Mouse (Mus musculus) retina, adult 2 months (tissue): ENCODE measurements around the gene Traf4.
A peak's percentile ranks its signal among the peaks of the same experiment; 100 is the strongest.
"Not testable (repeated sequence)": the region's sequence is repeated elsewhere in the genome, so short reads cannot be mapped to it uniquely, and the experiment has no call there.

Experiments used
- DNase-seq: peaks from one replicate; pipeline ENCODE4 v3.0.0-alpha.2; 2012; ENCODE audit warnings: low read depth, low spot score

The Traf4 gene

GRCm38 (mm10) chr11:78143520-78143919 lies 21.9 kb downstream of the Traf4 start:
- no peak for DNase-seq

- no peak for DNase-seq
Measured at GRCm38 (mm10) chr11:78140665-78141064, 24.7 kb downstream of the Traf4 start.

GRCm38 (mm10) chr11:78138023-78138422 lies 27.4 kb downstream of the Traf4 start:
- no peak for DNase-seq

- DNase-seq = no peak
Measured at GRCm38 (mm10) chr11:78137584-78137983, 27.8 kb downstream of the Traf4 start.

GRCm38 (mm10) chr11:78136132-78136531 lies 29.3 kb downstream of the Traf4 start:
- DNase-seq = no peak

GRCm38 (mm10) chr11:78135314-78135713 lies 30.1 kb downstream of the Traf4 start:
- not testable (repeated sequence) for DNase-seq

- no peak for DNase-seq
Measured at GRCm38 (mm10) chr11:78134344-78134743, 31.0 kb downstream of the Traf4 start.

- DNase-seq = no peak
Measured at GRCm38 (mm10) chr11:78133915-78134314, 31.5 kb downstream of the Traf4 start.

GRCm38 (mm10) chr11:78129458-78129857 lies 35.9 kb downstream of the Traf4 start:
- DNase-seq = no peak

GRCm38 (mm10) chr11:78126739-78127138 lies 38.6 kb downstream of the Traf4 start:
- no peak for DNase-seq

GRCm38 (mm10) chr11:78125691-78126090 lies 39.7 kb downstream of the Traf4 start:
- no peak for DNase-seq

GRCm38 (mm10) chr11:78123782-78124181 lies 41.6 kb downstream of the Traf4 start:
- DNase-seq = no peak

GRCm38 (mm10) chr11:78122815-78123214 lies 42.6 kb downstream of the Traf4 start:
- DNase-seq = no peak

- no peak for DNase-seq
Measured at GRCm38 (mm10) chr11:78121176-78121575, 44.2 kb downstream of the Traf4 start.

GRCm38 (mm10) chr11:78119898-78120297 lies 45.5 kb downstream of the Traf4 start:
- DNase-seq = no peak

GRCm38 (mm10) chr11:78118467-78118866 lies 46.9 kb downstream of the Traf4 start:
- no peak for DNase-seq

GRCm38 (mm10) chr11:78116146-78116410 lies 49.3 kb downstream of the Traf4 start:
- DNase-seq = no peak

GRCm38 (mm10) chr11:78115367-78116145 lies 49.8 kb downstream of the Traf4 start:
- peak; percentile 88 for DNase-seq

- no peak for DNase-seq
Measured at GRCm38 (mm10) chr11:78114676-78115366, 50.6 kb downstream of the Traf4 start.

- DNase-seq = no peak
Measured at GRCm38 (mm10) chr11:78113616-78114015, 51.8 kb downstream of the Traf4 start.
